Mouse (Mus musculus) limb, embryonic 14.5 days (tissue): ENCODE results near the gene Defb45. TPM values are rescaled to one million over a fixed set of nuclear protein-coding genes. Genes with fewer than 3 reads are reported as not detected.

Source experiments
- ATAC-seq: fragments of 200-750 bp; cut with Nextera tagmentation; 2 replicates; pipeline ENCODE4 v1.8.0; 2017; ENCODE audit warnings: low read depth, moderate number of reproducible peaks, moderate TSS enrichment; ENCODE audit not compliant: low FRiP score
- DNase-seq: peaks from one replicate; pipeline ENCODE4 v3.0.0-alpha.2; 2015; ENCODE audit warnings: low spot score
- H3K27ac ChIP-seq: fragments of 300-500 bp; sonication (generic); replicated peaks from 2 replicates; pipeline ENCODE4 v1.5.1; 2014; ENCODE audit warnings: low read depth, mild to moderate bottlenecking, low read length, moderate library complexity, mixed read lengths
- H3K27me3 ChIP-seq: fragments of 300-500 bp; sonication (generic); 2 replicates; pipeline ENCODE4 v1.6.1; 2014; ENCODE audit warnings: low read length, mixed read lengths; ENCODE audit not compliant: control insufficient read depth, insufficient read depth
- H3K36me3 ChIP-seq: fragments of 300-500 bp; sonication (generic); 2 replicates; pipeline ENCODE4 v1.6.1; 2014; ENCODE audit warnings: mild to moderate bottlenecking, low read length, moderate library complexity, mixed read lengths; ENCODE audit not compliant: control insufficient read depth, insufficient read depth
- H3K4me1 ChIP-seq: fragments of 300-500 bp; sonication (generic); 2 replicates; pipeline ENCODE4 v1.6.1; 2014; ENCODE audit warnings: antibody characterized with exemption, low read length, mixed read lengths; ENCODE audit not compliant: control insufficient read depth, insufficient read depth
- H3K4me2 ChIP-seq: fragments of 300-500 bp; sonication (generic); replicated peaks from 2 replicates; pipeline ENCODE4 v1.6.1; 2014; ENCODE audit warnings: low read depth, mild to moderate bottlenecking, low read length, moderate library complexity; ENCODE audit not compliant: severe bottlenecking
- H3K4me3 ChIP-seq: fragments of 300-500 bp; sonication (generic); replicated peaks from 2 replicates; pipeline ENCODE4 v1.5.1; 2014; ENCODE audit warnings: low read length
- H3K9ac ChIP-seq: fragments of 300-500 bp; sonication (generic); 2 replicates; pipeline ENCODE4 v1.6.1; 2014; ENCODE audit warnings: mild to moderate bottlenecking, low read depth, low read length, moderate library complexity; ENCODE audit not compliant: severe bottlenecking
- H3K9me3 ChIP-seq: fragments of 300-500 bp; sonication (generic); 2 replicates; pipeline ENCODE4 v1.6.1; 2016; ENCODE audit warnings: low read length; ENCODE audit not compliant: control insufficient read depth
- POLR2A ChIP-seq: fragments of 200-500 bp; IDR thresholded peaks from 2 replicates; pipeline ENCODE4 v1.8.0; 2012; ENCODE audit warnings: inconsistent platforms, mild to moderate bottlenecking, moderate library complexity, borderline replicate concordance; ENCODE audit not compliant: insufficient read depth, insufficient read length; ENCODE audit errors: extremely low read depth
- WGBS: fragments of 180-500 bp; shearing (Covaris S2); extraction: QIAGEN DNeasy Blood & Tissue Kit; methylation state at CpG from one replicate; pipeline ENCODE4 v1.1.7; 2014; 5-methylcytosine and 5-hydroxymethylcytosine counted together
- polyA plus RNA-seq, 2 experiments: library from polyadenylated mRNA; depleted of rRNA in 1 of 2; stranded (reverse) in 1 of 2; unstranded in 1 of 2; fragments of >200 nt; fragmentation: Nextera tagmentation in 1 of 2; extraction: Ambion mirVana in 1 of 2; gene quantifications; 2 replicates each; pipeline versions ENCODE4 v1.2.1 to v1.2.3; 2012 to 2014

Gene Defb45
- polyA plus RNA-seq, 2 experiments, result not detected

- Histone ChIP-seq H3K4me3 (no peak overlapping the region), H3K27ac (no peak overlapping the region), H3K4me2 (no peak overlapping the region), H3K9me3 (no peaks in the 10 kb centered on the region), H3K36me3 (no peaks in the 10 kb centered on the region), H3K9ac (no peak overlapping the region), H3K4me1 (no peaks in the 10 kb centered on the region), H3K27me3 (no peaks in the 10 kb centered on the region)
- ATAC-seq (no peak; the same call in 1 of the 2 replicates), DNase-seq (no peak)
- WGBS, result 31% methylated on average over 7 of the region's 8 CpGs
- no peak for TF ChIP-seq POLR2A
Measured at GRCm38 (mm10) chr2:152612193-152612592, 13.0 kb upstream of the Defb45 start.

- H3K27me3 ChIP-seq, result no peaks in the 10 kb centered on the region
- no peaks in the 10 kb centered on the region for H3K36me3 ChIP-seq
- H3K9ac ChIP-seq, result no peak overlapping the region
- no peak overlapping the region for H3K4me2 ChIP-seq
- no peak overlapping the region for H3K27ac ChIP-seq
- DNase-seq, result no peak
- no peak for ATAC-seq
- H3K9me3 ChIP-seq, result no peaks in the 10 kb centered on the region
- H3K4me1 ChIP-seq, result no peaks in the 10 kb centered on the region
- 81% methylated on average over 1 of the region's 1 CpGs for WGBS
- TF ChIP-seq POLR2A, result no peak
- H3K4me3 ChIP-seq, result no peak overlapping the region
Measured at GRCm38 (mm10) chr2:152608719-152609118, 9.5 kb upstream of the Defb45 start.

- ATAC-seq (no peak), DNase-seq (no peak)
- H3K27me3 ChIP-seq, result no peaks in the 10 kb centered on the region
- no peak overlapping the region for H3K9ac ChIP-seq
- H3K9me3 ChIP-seq, result no peaks in the 10 kb centered on the region
- no peaks in the 10 kb centered on the region for H3K36me3 ChIP-seq
- H3K4me2 ChIP-seq, result no peak overlapping the region
- no peak overlapping the region for H3K4me3 ChIP-seq
- no peaks in the 10 kb centered on the region for H3K4me1 ChIP-seq
- 40% methylated on average over 6 of the region's 6 CpGs for WGBS
- no peak overlapping the region for H3K27ac ChIP-seq
- TF ChIP-seq POLR2A, result no peak
Measured at GRCm38 (mm10) chr2:152607746-152608145, 8.5 kb upstream of the Defb45 start.

- H3K9ac ChIP-seq, result no peak within 1 kb of the TSS
- H3K4me3 ChIP-seq, result no peak within 1 kb of the TSS
- DNase-seq (no peak), ATAC-seq (no peak)
- no peaks in the 10 kb centered on the region for H3K27me3 ChIP-seq
- no peak within 1 kb of the TSS for H3K27ac ChIP-seq
- TF ChIP-seq POLR2A, result no peak
- WGBS, result 84% methylated on average over 15 of the region's 15 CpGs
- no peaks in the 10 kb centered on the region for H3K36me3 ChIP-seq
- no peak within 1 kb of the TSS for H3K4me2 ChIP-seq
- H3K9me3 ChIP-seq, result peaks cover 3% of the 10 kb centered on the region; the same call in 1 of the 2 replicates
- no peaks in the 10 kb centered on the region for H3K4me1 ChIP-seq
Measured at GRCm38 (mm10) chr2:152604057-152604456, 4.9 kb upstream of the Defb45 start, which contains the start of gene Defb36. Gene Defb36, plus strand, starts transcription at chr2:152604327.

- no peak for ATAC-seq
- DNase-seq, result no peak
- Histone ChIP-seq H3K36me3 (no peaks in the 10 kb centered on the region), H3K4me2 (no peak overlapping the region), H3K4me1 (no peaks in the 10 kb centered on the region), H3K9ac (no peak overlapping the region), H3K9me3 (peaks cover 3% of the 10 kb centered on the region; the same call in 1 of the 2 replicates), H3K4me3 (no peak overlapping the region), H3K27me3 (no peaks in the 10 kb centered on the region), H3K27ac (no peak overlapping the region)
- TF ChIP-seq POLR2A, result no peak
- WGBS, result 69% methylated on average over 4 of the region's 4 CpGs
Measured at GRCm38 (mm10) chr2:152601275-152601960, 2.2 kb upstream of the Defb45 start.

GRCm38 (mm10) chr2:152600076-152600475 lies 877 bp upstream of the Defb45 start:
- H3K36me3 ChIP-seq, result no peaks in the 10 kb centered on the region
- WGBS, result 84% methylated on average over 6 of the region's 6 CpGs
- no peak overlapping the region for H3K4me3 ChIP-seq
- H3K4me1 ChIP-seq, result no peaks in the 10 kb centered on the region
- TF ChIP-seq POLR2A, result no peak
- ATAC-seq (no peak), DNase-seq (no peak)
- H3K27ac ChIP-seq, result no peak overlapping the region
- no peak overlapping the region for H3K4me2 ChIP-seq
- peaks cover 3% of the 10 kb centered on the region; the same call in 1 of the 2 replicates for H3K9me3 ChIP-seq
- no peak overlapping the region for H3K9ac ChIP-seq
- no peaks in the 10 kb centered on the region for H3K27me3 ChIP-seq
